Mouse (Mus musculus): ENCODE results near the gene Tbx6. TPM values are rescaled to one million over a fixed set of nuclear protein-coding genes. Genes with fewer than 3 reads are reported as not detected.
A peak's percentile ranks its signal among the peaks of the same experiment; 100 is the strongest.

The Tbx6 gene
- polyA plus RNA-seq, 1 experiment: 1.7 TPM

GRCm38 (mm10) chr7:126832036-126832598 lies 50.8 kb downstream of the Tbx6 start:
- TF ChIP-seq CTCF (IDR thresholded peaks at IDR 0.05; ENCODE audit: low read depth, low read length): peak; percentile 90
- no peak for TF ChIP-seq POLR2A (IDR thresholded peaks at IDR 0.05; ENCODE audit: insufficient read depth, low read length)
- TF ChIP-seq EP300 (IDR thresholded peaks at IDR 0.05; ENCODE audit: insufficient read depth, low read depth, low read length): no peak
- Histone ChIP-seq H3K27me3 (ENCODE audit: control insufficient read depth, insufficient read depth, low read length, poor library complexity, severe bottlenecking) (no peaks in the 10 kb centered on the region), H3K36me3 (ENCODE audit: control insufficient read depth, insufficient read depth, low read length, poor library complexity, severe bottlenecking) (no peaks in the 10 kb centered on the region), H3K9ac (ENCODE audit: low read depth, poor library complexity, severe bottlenecking) (no peak overlapping the region), H3K9me3 (replicated peaks; ENCODE audit: control insufficient read depth, insufficient read depth, low read length, poor library complexity, severe bottlenecking) (no peaks in the 10 kb centered on the region), H3K4me1 (ENCODE audit: control insufficient read depth, insufficient read depth, low read length) (peaks cover 3% of the 10 kb centered on the region), H3K27ac (ENCODE audit: insufficient read depth, low read length) (no peak overlapping the region), H3K4me3 (ENCODE audit: low read depth, low read length) (peak overlapping the region; percentile 69)

- TF ChIP-seq POLR2A (IDR thresholded peaks at IDR 0.05; ENCODE audit: insufficient read depth, low read length): no peak
- no peak for TF ChIP-seq EP300 (IDR thresholded peaks at IDR 0.05; ENCODE audit: insufficient read depth, low read depth, low read length)
- no peak for TF ChIP-seq CTCF (IDR thresholded peaks at IDR 0.05; ENCODE audit: low read depth, low read length)
- no peak overlapping the region for H3K9ac ChIP-seq (ENCODE audit: low read depth, poor library complexity, severe bottlenecking)
- H3K4me1 ChIP-seq (ENCODE audit: control insufficient read depth, insufficient read depth, low read length): peaks cover 3% of the 10 kb centered on the region
- no peaks in the 10 kb centered on the region for H3K27me3 ChIP-seq (ENCODE audit: control insufficient read depth, insufficient read depth, low read length, poor library complexity, severe bottlenecking)
- no peaks in the 10 kb centered on the region for H3K36me3 ChIP-seq (ENCODE audit: control insufficient read depth, insufficient read depth, low read length, poor library complexity, severe bottlenecking)
- H3K9me3 ChIP-seq (replicated peaks; ENCODE audit: control insufficient read depth, insufficient read depth, low read length, poor library complexity, severe bottlenecking): no peaks in the 10 kb centered on the region
- no peak overlapping the region for H3K27ac ChIP-seq (ENCODE audit: insufficient read depth, low read length)
- no peak overlapping the region for H3K4me3 ChIP-seq (ENCODE audit: low read depth, low read length)
Observed at GRCm38 (mm10) chr7:126833294-126833693, 52.0 kb downstream of the Tbx6 start.

Other genes with a start within 250 kb of the Tbx6 start
- 348 and 363 TPM in 2 replicates for gene Eif3c, start 215.1 kb upstream of the Tbx6 start, polyA plus RNA-seq (2011; ENCODE audit: insufficient read depth, insufficient read length, low read depth, missing spikeins)
- 2.0 and 2.4 TPM in 2 replicates for gene Apobr, start 196.5 kb upstream of the Tbx6 start, polyA plus RNA-seq (2011; ENCODE audit: insufficient read depth, insufficient read length, low read depth, missing spikeins)
- gene Cln3, start 195.7 kb upstream of the Tbx6 start, polyA plus RNA-seq (2011; ENCODE audit: insufficient read depth, insufficient read length, low read depth, missing spikeins): 44.9 and 52.5 TPM in 2 replicates
- gene Il27, start 186.5 kb upstream of the Tbx6 start, polyA plus RNA-seq (2011; ENCODE audit: insufficient read depth, insufficient read length, low read depth, missing spikeins): not detected in 2 replicates
- 13.6 and 14.1 TPM in 2 replicates for gene Nupr1, start 150.6 kb upstream of the Tbx6 start, polyA plus RNA-seq (2011; ENCODE audit: insufficient read depth, insufficient read length, low read depth, missing spikeins)
- gene Sgf29, start 132.2 kb upstream of the Tbx6 start, polyA plus RNA-seq (2011; ENCODE audit: insufficient read depth, insufficient read length, low read depth, missing spikeins): 42.7 and 54.0 TPM in 2 replicates
- not detected in 2 replicates for gene Sult1a1, start 105.1 kb upstream of the Tbx6 start, polyA plus RNA-seq (2011; ENCODE audit: insufficient read depth, insufficient read length, low read depth, missing spikeins)
- 76.0 and 103 TPM in 2 replicates for gene Bola2, start 86.1 kb upstream of the Tbx6 start, polyA plus RNA-seq (2011; ENCODE audit: insufficient read depth, insufficient read length, low read depth, missing spikeins)
- 16.6 and 17.4 TPM in 2 replicates for gene Slx1b, start 85.7 kb upstream of the Tbx6 start, polyA plus RNA-seq (2011; ENCODE audit: insufficient read depth, insufficient read length, low read depth, missing spikeins)
- 4.9 and 5.9 TPM in 2 replicates for gene Coro1a, start 73.7 kb upstream of the Tbx6 start, polyA plus RNA-seq (2011; ENCODE audit: insufficient read depth, insufficient read length, low read depth, missing spikeins)
- gene Mapk3, start 21.9 kb upstream of the Tbx6 start, polyA plus RNA-seq (2011; ENCODE audit: insufficient read depth, insufficient read length, low read depth, missing spikeins): 102 and 121 TPM in 2 replicates
- 1.8 and 3.6 TPM in 2 replicates for gene Gdpd3, start 15.1 kb upstream of the Tbx6 start, polyA plus RNA-seq (2011; ENCODE audit: insufficient read depth, insufficient read length, low read depth, missing spikeins)
- 56.8 and 62.1 TPM in 2 replicates for gene Ypel3, start 4.5 kb upstream of the Tbx6 start, polyA plus RNA-seq (2011; ENCODE audit: insufficient read depth, insufficient read length, low read depth, missing spikeins)
- gene Ppp4c, start 11.0 kb downstream of the Tbx6 start, polyA plus RNA-seq (2011; ENCODE audit: insufficient read depth, insufficient read length, low read depth, missing spikeins): 111 and 127 TPM in 2 replicates
- gene Fam57b, start 16.2 kb downstream of the Tbx6 start, polyA plus RNA-seq (2011; ENCODE audit: insufficient read depth, insufficient read length, low read depth, missing spikeins): 2.7 and 4.2 TPM in 2 replicates
- gene 4930451I11Rik, start 50.2 kb downstream of the Tbx6 start, polyA plus RNA-seq (2011; ENCODE audit: insufficient read depth, insufficient read length, low read depth, missing spikeins): not detected in 2 replicates
- gene Doc2a, start 65.9 kb downstream of the Tbx6 start, polyA plus RNA-seq (2011; ENCODE audit: insufficient read depth, insufficient read length, low read depth, missing spikeins): 3.2 and 3.3 TPM in 2 replicates
- gene Hirip3, start 80.5 kb downstream of the Tbx6 start, polyA plus RNA-seq (2011; ENCODE audit: insufficient read depth, insufficient read length, low read depth, missing spikeins): 116 and 120 TPM in 2 replicates
- 104 and 118 TPM in 2 replicates for gene Ino80e, start 80.9 kb downstream of the Tbx6 start, polyA plus RNA-seq (2011; ENCODE audit: insufficient read depth, insufficient read length, low read depth, missing spikeins)
- gene Taok2, start 103.2 kb downstream of the Tbx6 start, polyA plus RNA-seq (2011; ENCODE audit: insufficient read depth, insufficient read length, low read depth, missing spikeins): 37.9 and 41.0 TPM in 2 replicates
- 16.3 and 17.2 TPM in 2 replicates for gene Tmem219, start 141.4 kb downstream of the Tbx6 start, polyA plus RNA-seq (2011; ENCODE audit: insufficient read depth, insufficient read length, low read depth, missing spikeins)
- 25.5 and 26.8 TPM in 2 replicates for gene Kctd13, start 147.4 kb downstream of the Tbx6 start, polyA plus RNA-seq (2011; ENCODE audit: insufficient read depth, insufficient read length, low read depth, missing spikeins)
- gene Asphd1, start 168.1 kb downstream of the Tbx6 start, polyA plus RNA-seq (2011; ENCODE audit: insufficient read depth, insufficient read length, low read depth, missing spikeins): 0.36 and 0.41 TPM in 2 replicates
- gene Sez6l2, start 169.1 kb downstream of the Tbx6 start, polyA plus RNA-seq (2011; ENCODE audit: insufficient read depth, insufficient read length, low read depth, missing spikeins): 1.4 and 1.9 TPM in 2 replicates
- 42.8 and 53.3 TPM in 2 replicates for gene Cdipt, start 194.4 kb downstream of the Tbx6 start, polyA plus RNA-seq (2011; ENCODE audit: insufficient read depth, insufficient read length, low read depth, missing spikeins)
- gene Cdiptos, start 194.6 kb downstream of the Tbx6 start, polyA plus RNA-seq (2011; ENCODE audit: insufficient read depth, insufficient read length, low read depth, missing spikeins): 1.4 and 2.4 TPM in 2 replicates
- 17.9 and 18.8 TPM in 2 replicates for gene Mvp, start 233.1 kb downstream of the Tbx6 start, polyA plus RNA-seq (2011; ENCODE audit: insufficient read depth, insufficient read length, low read depth, missing spikeins)
- 22.1 and 26.6 TPM in 2 replicates for gene Pagr1b, start 235.0 kb downstream of the Tbx6 start, polyA plus RNA-seq (2011; ENCODE audit: insufficient read depth, insufficient read length, low read depth, missing spikeins)
- 12.7 and 27.9 TPM in 2 replicates for gene Pagr1a, start 235.9 kb downstream of the Tbx6 start, polyA plus RNA-seq (2011; ENCODE audit: insufficient read depth, insufficient read length, low read depth, missing spikeins)
- gene Gm42742, start 239.6 kb downstream of the Tbx6 start, polyA plus RNA-seq (2011; ENCODE audit: insufficient read depth, insufficient read length, low read depth, missing spikeins): 2.2 and 23.9 TPM in 2 replicates
- 3.5 and 6.7 TPM in 2 replicates for gene Prrt2, start 239.7 kb downstream of the Tbx6 start, polyA plus RNA-seq (2011; ENCODE audit: insufficient read depth, insufficient read length, low read depth, missing spikeins)
- gene Maz, start 245.6 kb downstream of the Tbx6 start, polyA plus RNA-seq (2011; ENCODE audit: insufficient read depth, insufficient read length, low read depth, missing spikeins): 117 and 123 TPM in 2 replicates

All from ES-Bruce4 (cell line).